Mouse (Mus musculus) midbrain, postnatal 0 days (tissue): ENCODE results near the gene 2510009E07Rik. TPM values are rescaled to one million over a fixed set of nuclear protein-coding genes. Genes with fewer than 3 reads are reported as not detected.
A peak's percentile ranks its signal among the peaks of the same experiment; 100 is the strongest.

ENCODE experiments used
- ATAC-seq: fragments of 200-750 bp; cut with Nextera tagmentation; 2 replicates; pipeline ENCODE4 v1.8.0; 2017; ENCODE audit warnings: moderate number of reproducible peaks, mild to moderate bottlenecking, moderate TSS enrichment, moderate library complexity; ENCODE audit not compliant: low FRiP score
- DNase-seq: peaks from one replicate; pipeline ENCODE4 v3.0.0-alpha.2; 2015; ENCODE audit warnings: low spot score
- H3K27ac ChIP-seq: fragments of 300-500 bp; sonication (generic); 2 replicates; pipeline ENCODE4 v1.5.1; 2014; ENCODE audit warnings: low read depth, mild to moderate bottlenecking, low read length, mixed read lengths
- H3K27me3 ChIP-seq: fragments of 300-500 bp; sonication (generic); 2 replicates; pipeline ENCODE4 v1.6.1; 2014; ENCODE audit warnings: low read length, control low read depth, mixed read lengths; ENCODE audit not compliant: insufficient read depth
- H3K36me3 ChIP-seq: fragments of 300-500 bp; sonication (generic); 2 replicates; pipeline ENCODE4 v1.6.1; 2014; ENCODE audit warnings: low read length, control low read depth, mixed read lengths; ENCODE audit not compliant: insufficient read depth
- H3K4me1 ChIP-seq: fragments of 300-500 bp; sonication (generic); 2 replicates; pipeline ENCODE4 v1.6.1; 2014; ENCODE audit warnings: mild to moderate bottlenecking, control low read depth, antibody characterized with exemption, low read length, mixed read lengths; ENCODE audit not compliant: insufficient read depth
- H3K4me2 ChIP-seq: fragments of 300-500 bp; sonication (generic); 2 replicates; pipeline ENCODE4 v1.6.1; 2014; ENCODE audit warnings: low read depth, mild to moderate bottlenecking, low read length, mixed read lengths; ENCODE audit not compliant: poor library complexity, severe bottlenecking
- H3K4me3 ChIP-seq: fragments of 300-500 bp; sonication (generic); 2 replicates; pipeline ENCODE4 v1.5.1; 2014; ENCODE audit warnings: low read depth, mild to moderate bottlenecking, low read length, moderate library complexity
- H3K9ac ChIP-seq: fragments of 300-500 bp; sonication (generic); replicated peaks from 2 replicates; pipeline ENCODE4 v1.6.1; 2014; ENCODE audit warnings: mild to moderate bottlenecking, low read length, moderate library complexity, mixed read lengths; ENCODE audit not compliant: poor library complexity, severe bottlenecking
- H3K9me3 ChIP-seq: fragments of 300-500 bp; sonication (generic); 2 replicates; pipeline ENCODE4 v1.6.1; 2016; ENCODE audit warnings: low read length, control low read depth
- CTCF ChIP-seq: IDR thresholded peaks from 2 replicates; pipeline ENCODE4 v1.5.1; 2016; ENCODE audit warnings: antibody characterized with exemption, mild to moderate bottlenecking
- WGBS: fragments of 180-500 bp; shearing (Covaris S2); extraction: QIAGEN DNeasy Blood & Tissue Kit; methylation state at CpG from one replicate; pipeline ENCODE4 v1.1.7; 2014; 5-methylcytosine and 5-hydroxymethylcytosine counted together
- polyA plus RNA-seq: library from polyadenylated mRNA; unstranded; fragments of >200 nt; fragmentation: Nextera tagmentation; extraction: Ambion mirVana; gene quantifications from 2 replicates; pipeline ENCODE4 v1.2.1, GENCODE M21; 2015
- total RNA-seq: library from RNA; depleted of rRNA; stranded (reverse); fragments of >200 nt; gene quantifications from 2 replicates; pipeline ENCODE4 v1.2.3, GENCODE M21; 2014; rRNA removed

2510009E07Rik gene
- total RNA-seq, result 48.1 and 48.7 TPM in 2 replicates
- polyA plus RNA-seq, result 36.0 and 37.0 TPM in 2 replicates

DNA sequence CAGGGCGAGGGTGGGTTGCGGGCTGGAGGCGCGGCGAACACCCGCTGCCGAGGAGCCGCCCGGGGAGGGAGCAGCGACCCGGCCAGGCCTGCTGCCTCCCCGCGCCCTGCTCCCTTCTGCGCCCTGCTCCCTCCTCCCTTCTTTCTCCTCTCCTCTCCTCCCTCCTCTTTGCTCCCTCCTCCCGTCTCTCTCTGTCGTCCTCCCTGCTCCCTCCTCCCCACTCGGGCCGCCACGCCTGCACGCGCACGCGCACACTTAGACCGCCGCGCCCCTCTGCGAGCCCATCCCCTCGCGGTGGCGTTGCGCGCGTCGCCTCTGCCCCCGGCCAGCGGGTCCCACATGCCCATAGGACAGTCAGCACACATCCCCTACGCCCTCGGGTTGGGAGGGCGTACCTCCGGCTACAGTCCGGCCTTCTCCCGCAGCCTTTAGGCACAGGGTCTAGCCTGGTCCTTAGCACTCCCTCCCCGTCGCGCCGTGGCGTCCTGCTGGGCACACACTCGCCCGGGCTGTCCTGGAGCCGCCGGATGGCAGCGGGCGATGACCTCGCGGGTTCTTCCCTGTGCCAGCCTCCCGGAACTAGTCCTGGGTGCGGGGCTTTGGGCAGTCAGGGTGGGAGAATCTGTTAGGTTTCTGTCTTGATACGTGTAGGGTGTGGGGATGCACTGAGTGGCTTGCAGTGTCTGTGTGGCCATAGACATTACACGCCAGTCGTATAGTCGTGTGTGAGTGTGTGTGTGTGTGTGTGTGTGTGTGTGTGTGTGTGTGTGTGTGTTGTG lies at the start of gene 2510009E07Rik:
Gene 2510009E07Rik (minus strand): TSS at position 203 of the 779 bp plus-strand sequence.
- DNase-seq (peak; percentile 95), ATAC-seq (peak; percentile 90)
- Histone ChIP-seq H3K9me3 (no peaks in the 10 kb centered on the region), H3K27ac (peak within 1 kb of the TSS; percentile 98), H3K36me3 (no peaks in the 10 kb centered on the region), H3K27me3 (no peaks in the 10 kb centered on the region), H3K9ac (peak within 1 kb of the TSS; percentile 98), H3K4me2 (peak within 1 kb of the TSS; percentile 93), H3K4me1 (peaks cover 19% of the 10 kb centered on the region; the same call in 1 of the 2 replicates), H3K4me3 (peak within 1 kb of the TSS; percentile 89)
- under 1% methylated on average over 51 of the region's 61 CpGs for WGBS
- TF ChIP-seq CTCF, result peak; percentile 22

DNA sequence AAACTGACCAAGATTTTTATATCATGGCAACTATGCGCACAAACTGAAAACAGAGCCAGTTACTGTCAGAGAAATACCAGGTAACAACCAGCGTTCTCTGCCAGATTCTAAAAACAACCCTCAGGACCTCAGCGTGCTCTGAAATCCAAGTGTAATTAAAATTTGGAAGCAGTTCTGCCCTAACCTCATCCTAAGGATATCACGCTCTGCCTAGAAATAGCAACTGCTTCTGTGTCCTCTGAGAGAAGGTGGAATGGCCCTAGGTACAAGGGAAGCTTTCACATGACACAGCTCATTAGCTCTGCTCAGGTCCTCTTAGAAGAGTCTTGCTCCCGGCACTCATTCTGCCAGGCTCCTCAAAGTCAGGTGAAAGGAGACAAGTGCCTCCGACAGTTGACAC lies 48.9 kb upstream of the 2510009E07Rik start:
- H3K27ac ChIP-seq, result no peak overlapping the region
- WGBS, result 86% methylated on average over 6 of the region's 6 CpGs
- H3K4me3 ChIP-seq, result no peak overlapping the region
- DNase-seq (no peak), ATAC-seq (no peak)
- no peaks in the 10 kb centered on the region for H3K27me3 ChIP-seq
- no peak overlapping the region for H3K4me2 ChIP-seq
- H3K4me1 ChIP-seq, result no peaks in the 10 kb centered on the region
- no peaks in the 10 kb centered on the region for H3K9me3 ChIP-seq
- H3K36me3 ChIP-seq, result no peaks in the 10 kb centered on the region
- no peak for TF ChIP-seq CTCF
- no peak overlapping the region for H3K9ac ChIP-seq

DNA sequence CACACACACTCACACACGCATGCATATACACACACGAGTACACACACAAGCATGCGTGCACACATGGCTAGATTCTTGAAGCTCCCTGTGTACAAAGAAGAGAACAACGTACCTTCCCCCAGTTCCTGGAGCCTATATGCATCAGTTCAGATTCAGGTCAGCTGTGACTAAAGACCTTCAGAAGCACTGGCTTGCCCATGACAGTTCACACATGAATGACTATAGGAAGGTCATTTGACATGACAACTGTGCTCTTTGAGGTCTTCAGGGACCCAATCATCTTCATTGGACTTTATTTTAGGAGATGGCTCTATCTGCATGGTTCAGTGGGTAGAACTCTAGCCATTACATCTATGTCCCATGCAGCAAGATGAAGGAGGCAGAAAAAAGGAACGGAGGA lies 48.4 kb upstream of the 2510009E07Rik start:
- Histone ChIP-seq H3K27ac (no peak overlapping the region), H3K4me1 (no peaks in the 10 kb centered on the region), H3K9ac (no peak overlapping the region), H3K36me3 (no peaks in the 10 kb centered on the region), H3K27me3 (no peaks in the 10 kb centered on the region), H3K4me3 (no peak overlapping the region), H3K9me3 (no peaks in the 10 kb centered on the region), H3K4me2 (no peak overlapping the region)
- 88% methylated on average over 5 of the region's 5 CpGs for WGBS
- no peak for TF ChIP-seq CTCF
- DNase-seq, result peak; percentile 59
- ATAC-seq, result no peak

DNA sequence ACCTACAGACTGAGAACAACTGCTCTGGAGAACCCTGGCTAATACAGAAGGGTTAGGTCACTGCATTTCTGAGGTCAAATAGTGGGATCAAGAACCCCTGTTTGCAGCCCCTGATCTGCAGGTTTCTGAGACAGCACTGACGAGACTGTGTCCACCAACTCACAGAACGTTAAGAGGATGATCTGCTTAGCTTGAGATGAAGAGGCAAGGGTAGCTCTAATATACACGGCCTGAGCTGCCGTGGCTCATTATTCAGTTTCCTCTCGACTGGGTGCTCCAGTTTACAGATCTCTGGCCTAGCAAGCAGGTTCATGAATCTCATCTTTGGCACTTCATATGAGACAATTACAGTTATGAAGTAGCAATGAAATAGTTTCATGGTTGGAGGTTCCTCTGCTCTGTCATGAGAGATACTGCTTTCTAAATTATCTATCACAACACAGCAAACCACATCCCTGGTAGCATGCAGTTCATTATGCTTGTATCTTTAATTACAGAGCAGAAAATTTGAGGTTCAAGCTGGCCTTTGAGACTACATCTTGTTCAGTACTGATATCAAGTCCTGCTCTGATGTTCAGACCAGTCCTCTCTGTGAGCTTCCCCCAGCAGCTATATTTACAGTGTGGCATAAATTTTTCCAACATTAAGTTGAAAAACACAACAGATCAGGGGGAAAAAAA lies 47.9 kb upstream of the 2510009E07Rik start:
- H3K36me3 ChIP-seq, result no peaks in the 10 kb centered on the region
- no peaks in the 10 kb centered on the region for H3K4me1 ChIP-seq
- H3K9me3 ChIP-seq, result no peaks in the 10 kb centered on the region
- no peak for ATAC-seq
- no peak overlapping the region for H3K4me2 ChIP-seq
- no peak for TF ChIP-seq CTCF
- H3K27ac ChIP-seq, result no peak overlapping the region
- DNase-seq, result no peak
- H3K27me3 ChIP-seq, result no peaks in the 10 kb centered on the region
- H3K9ac ChIP-seq, result no peak overlapping the region
- WGBS, result 74% methylated on average over 5 of the region's 5 CpGs
- H3K4me3 ChIP-seq, result no peak overlapping the region

DNA sequence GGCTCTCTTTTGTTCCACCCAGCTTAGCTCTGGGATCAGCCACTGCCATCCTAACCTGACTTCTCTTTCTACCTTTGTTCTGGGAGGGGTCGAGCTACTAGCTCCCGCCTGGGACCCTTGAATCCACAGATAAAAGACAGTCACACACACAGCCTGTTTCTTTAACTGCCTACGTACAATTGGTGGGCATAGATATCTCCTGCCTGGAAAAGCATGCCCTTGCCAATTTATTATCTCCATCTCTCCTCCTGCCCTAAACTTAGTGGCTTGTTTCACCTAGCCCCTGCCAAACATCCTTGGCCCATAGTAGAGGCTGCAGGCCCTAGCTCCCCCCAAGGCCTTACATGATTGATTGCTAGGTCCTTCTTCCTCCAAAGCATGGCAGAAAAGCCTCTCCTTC lies 47.1 kb upstream of the 2510009E07Rik start:
- no peak for DNase-seq
- no peaks in the 10 kb centered on the region for H3K4me1 ChIP-seq
- H3K27me3 ChIP-seq, result no peaks in the 10 kb centered on the region
- H3K27ac ChIP-seq, result no peak overlapping the region
- H3K4me2 ChIP-seq, result no peak overlapping the region
- WGBS, result 73% methylated on average over 3 of the region's 3 CpGs
- H3K9me3 ChIP-seq, result no peaks in the 10 kb centered on the region
- no peak overlapping the region for H3K4me3 ChIP-seq
- no peak for ATAC-seq
- no peak overlapping the region for H3K9ac ChIP-seq
- TF ChIP-seq CTCF, result no peak
- no peaks in the 10 kb centered on the region for H3K36me3 ChIP-seq

DNA sequence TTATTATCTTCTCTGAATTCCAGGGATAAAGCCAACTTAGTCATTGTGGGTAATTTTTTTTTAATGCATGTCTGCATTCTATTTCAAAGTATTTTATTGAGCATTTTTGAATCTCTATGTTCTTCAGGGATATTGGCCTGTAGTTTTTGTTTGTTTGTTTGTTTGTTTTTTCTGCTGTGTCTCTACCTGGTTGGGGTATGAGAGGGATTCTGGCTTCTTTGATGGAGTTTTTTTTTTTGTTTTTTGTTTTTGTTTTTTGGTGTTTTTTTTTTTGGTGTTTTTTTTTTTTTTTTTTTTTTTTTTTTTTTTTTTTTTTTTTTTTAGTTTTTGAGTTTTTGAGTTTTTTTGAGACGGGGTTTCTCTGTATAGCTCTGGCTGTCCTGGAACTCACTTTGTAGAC lies 41.2 kb upstream of the 2510009E07Rik start:
- Histone ChIP-seq H3K27me3 (no peaks in the 10 kb centered on the region), H3K9ac (no peak overlapping the region), H3K27ac (no peak overlapping the region), H3K9me3 (no peaks in the 10 kb centered on the region), H3K4me1 (no peaks in the 10 kb centered on the region), H3K4me3 (no peak overlapping the region), H3K36me3 (no peaks in the 10 kb centered on the region), H3K4me2 (no peak overlapping the region)
- ATAC-seq, result no peak
- no peak for DNase-seq
- 100% methylated on average over 1 of the region's 1 CpGs for WGBS
- TF ChIP-seq CTCF, result no peak
